Mouse (Mus musculus): Measurements from ENCODE around the gene Lamtor2. TPM values are rescaled to one million over a fixed set of nuclear protein-coding genes. Genes with fewer than 3 reads are reported as not detected.

Lamtor2 gene
- total RNA-seq, 2 experiments from 2014 or later: 102 to 104 TPM

GRCm38 (mm10) chr3:88568615-88569014, 15.7 kb upstream of the Lamtor2 start:
- no peak for DNase-seq

- DNase-seq: peak in 1 of 2 experiments; percentile 41
Measured at GRCm38 (mm10) chr3:88567892-88568291, 15.0 kb upstream of the Lamtor2 start.

GRCm38 (mm10) chr3:88566536-88567061, 13.7 kb upstream of the Lamtor2 start:
- no peak for DNase-seq

- peak; percentile 54 to 57 for DNase-seq
Measured at GRCm38 (mm10) chr3:88566116-88566515, 13.2 kb upstream of the Lamtor2 start.

- no peak for DNase-seq
Measured at GRCm38 (mm10) chr3:88563966-88564365, 11.1 kb upstream of the Lamtor2 start.

GRCm38 (mm10) chr3:88563442-88563841, 10.6 kb upstream of the Lamtor2 start:
- no peak for DNase-seq

GRCm38 (mm10) chr3:88561989-88562388, 9.1 kb upstream of the Lamtor2 start:
- DNase-seq: no peak

- no peak for DNase-seq
Measured at GRCm38 (mm10) chr3:88559596-88559995, 6.7 kb upstream of the Lamtor2 start.

GRCm38 (mm10) chr3:88556616-88557015, 3.7 kb upstream of the Lamtor2 start:
- no peak for DNase-seq

GRCm38 (mm10) chr3:88555731-88556130, 2.9 kb upstream of the Lamtor2 start:
- DNase-seq: no peak

- DNase-seq: no peak
Measured at GRCm38 (mm10) chr3:88555069-88555605, 2.3 kb upstream of the Lamtor2 start.

- DNase-seq: peak in 1 of 2 experiments; percentile 70
Measured at GRCm38 (mm10) chr3:88553880-88554586, 1.2 kb upstream of the Lamtor2 start.

GRCm38 (mm10) chr3:88553525-88553879, 628 bp upstream of the Lamtor2 start, which contains the start of gene Ubqln4:
Gene Ubqln4 (plus strand): TSS chr3:88553758.
- DNase-seq: peak; percentile 93

GRCm38 (mm10) chr3:88552082-88552645, 710 bp downstream of the Lamtor2 start:
- no peak for DNase-seq

GRCm38 (mm10) chr3:88551586-88551985, 1.3 kb downstream of the Lamtor2 start:
- DNase-seq: no peak

GRCm38 (mm10) chr3:88548180-88548917, 4.5 kb downstream of the Lamtor2 start, which contains the start of gene Rab25:
Gene Rab25 (minus strand): TSS chr3:88548300.
- no peak for DNase-seq

- DNase-seq: no peak
Measured at GRCm38 (mm10) chr3:88546674-88547418, 6.0 kb downstream of the Lamtor2 start.

GRCm38 (mm10) chr3:88544955-88545591, 7.8 kb downstream of the Lamtor2 start:
- no peak for DNase-seq

GRCm38 (mm10) chr3:88544514-88544913, 8.4 kb downstream of the Lamtor2 start:
- no peak for DNase-seq

- DNase-seq: no peak
Measured at GRCm38 (mm10) chr3:88543651-88544410, 9.0 kb downstream of the Lamtor2 start.

GRCm38 (mm10) chr3:88543174-88543573, 9.7 kb downstream of the Lamtor2 start:
- DNase-seq: no peak
